Mouse (Mus musculus) adrenal gland, postnatal 36 days (tissue): ENCODE results near the gene Rb1. TPM values are rescaled to one million over a fixed set of nuclear protein-coding genes. Genes with fewer than 3 reads are reported as not detected.

Experiments used
- DNase-seq, 2 experiments: peaks; one replicate each; pipeline ENCODE4 v3.0.0; 2021; ENCODE audit warnings: mixed read lengths in 1 of 2
- microRNA-seq: library from miRNA; unstranded; fragments of <30 nt; microRNA quantifications from one replicate; pipeline ENCODE4 v1.2.0, GENCODE M21; 2021
- total RNA-seq, 2 experiments: library from RNA; stranded (reverse); gene quantifications; 2 replicates each; pipeline ENCODE4 v1.2.3; 2021

Rb1 gene
- total RNA-seq, 2 experiments from 2014 or later: 20.4 to 21.6 TPM

DNA sequence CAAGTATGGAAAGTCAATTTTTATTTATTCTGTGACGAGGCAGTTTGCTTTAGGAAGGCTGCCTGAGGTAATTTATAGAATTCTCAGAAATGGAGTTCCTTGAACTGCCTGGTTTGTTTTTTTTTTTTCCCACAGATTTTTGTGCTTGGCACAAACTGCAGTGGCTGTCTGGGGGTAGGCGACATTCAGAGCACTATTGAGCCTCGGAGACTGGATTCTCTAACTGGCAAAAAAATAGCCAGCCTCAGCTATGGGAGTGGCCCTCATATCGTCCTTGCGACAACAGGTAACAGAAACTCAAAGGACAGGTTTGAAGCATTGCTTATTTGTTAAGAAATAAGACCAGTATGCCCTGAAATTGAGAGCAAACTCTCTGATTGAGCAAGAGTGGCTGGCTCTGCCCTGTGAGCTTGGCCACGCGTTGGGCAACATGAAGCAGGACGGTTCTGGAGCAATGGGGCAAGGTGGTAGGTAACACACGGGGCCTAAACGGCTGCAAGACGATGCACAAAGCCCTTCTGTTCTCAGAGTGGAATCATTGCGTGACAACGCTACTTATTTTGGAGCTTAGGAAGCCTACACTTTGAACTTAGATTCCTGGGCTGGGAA is 163.3 kb downstream of the Rb1 start:
- peak; percentile 17 to 28 for DNase-seq

DNA sequence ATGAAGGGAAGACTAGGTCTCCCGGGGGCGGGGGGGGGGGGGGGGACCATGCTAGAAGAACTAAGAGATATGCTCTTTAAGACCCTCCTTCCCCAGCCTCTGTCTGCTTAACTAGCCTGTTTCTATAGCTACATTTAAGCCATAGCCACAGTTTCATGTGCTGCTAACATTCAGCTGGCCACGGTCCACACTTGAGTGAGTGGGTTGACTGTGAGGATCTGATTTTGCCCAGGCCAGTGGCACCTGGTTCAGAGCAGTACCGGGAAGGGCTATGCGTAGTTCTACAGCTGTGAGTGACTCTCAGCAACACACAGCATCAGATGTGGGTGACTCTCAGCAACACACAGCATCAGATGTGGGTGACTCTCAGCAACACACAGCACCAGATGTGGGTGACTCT is 164.3 kb downstream of the Rb1 start:
- DNase-seq: no peak

DNA sequence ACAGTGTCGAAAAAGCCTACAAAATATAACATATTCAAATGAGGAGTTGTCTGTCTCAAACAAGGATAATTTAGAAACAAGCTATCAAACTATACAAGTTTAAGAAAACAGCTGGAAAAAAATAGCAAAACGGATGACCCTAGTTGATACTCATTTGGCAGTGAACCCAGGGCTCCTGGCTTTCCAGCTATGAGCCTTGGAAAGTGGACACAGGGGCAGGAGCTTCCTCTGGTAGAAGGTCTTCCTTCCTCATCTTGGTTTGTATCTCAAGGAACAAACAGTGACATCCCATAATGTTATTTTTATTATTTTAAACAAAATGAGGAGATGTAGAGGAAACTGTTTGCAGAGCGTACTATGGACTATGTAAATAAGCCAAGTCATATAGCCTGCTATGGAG is 177.5 kb downstream of the Rb1 start:
- DNase-seq: peak in 1 of 2 experiments; percentile 21

DNA sequence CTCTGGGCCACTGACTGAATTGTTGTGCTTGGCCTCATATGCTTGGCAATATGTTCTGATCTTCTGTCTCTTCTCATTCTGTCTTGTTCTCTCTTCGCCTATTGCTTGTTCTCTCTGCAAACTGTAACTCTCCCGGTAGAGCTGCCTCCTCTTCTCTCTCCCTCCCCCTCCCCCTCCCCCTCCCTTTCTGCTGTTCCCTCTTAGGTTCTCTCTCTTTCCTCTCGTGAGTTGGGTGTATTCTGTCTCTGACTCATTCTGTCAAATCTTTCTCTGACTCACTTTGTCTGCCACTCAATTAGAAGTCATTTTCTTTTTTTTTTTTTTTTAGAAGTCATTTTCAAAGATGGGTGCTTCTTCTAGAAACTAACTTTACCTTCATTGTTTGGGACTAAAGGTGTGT is 178.9 kb downstream of the Rb1 start:
- no peak for DNase-seq

- no peak for DNase-seq
These were observed 180.1 kb downstream of the Rb1 start for GRCm38 (mm10) chr14:73145531-73145930.

DNA sequence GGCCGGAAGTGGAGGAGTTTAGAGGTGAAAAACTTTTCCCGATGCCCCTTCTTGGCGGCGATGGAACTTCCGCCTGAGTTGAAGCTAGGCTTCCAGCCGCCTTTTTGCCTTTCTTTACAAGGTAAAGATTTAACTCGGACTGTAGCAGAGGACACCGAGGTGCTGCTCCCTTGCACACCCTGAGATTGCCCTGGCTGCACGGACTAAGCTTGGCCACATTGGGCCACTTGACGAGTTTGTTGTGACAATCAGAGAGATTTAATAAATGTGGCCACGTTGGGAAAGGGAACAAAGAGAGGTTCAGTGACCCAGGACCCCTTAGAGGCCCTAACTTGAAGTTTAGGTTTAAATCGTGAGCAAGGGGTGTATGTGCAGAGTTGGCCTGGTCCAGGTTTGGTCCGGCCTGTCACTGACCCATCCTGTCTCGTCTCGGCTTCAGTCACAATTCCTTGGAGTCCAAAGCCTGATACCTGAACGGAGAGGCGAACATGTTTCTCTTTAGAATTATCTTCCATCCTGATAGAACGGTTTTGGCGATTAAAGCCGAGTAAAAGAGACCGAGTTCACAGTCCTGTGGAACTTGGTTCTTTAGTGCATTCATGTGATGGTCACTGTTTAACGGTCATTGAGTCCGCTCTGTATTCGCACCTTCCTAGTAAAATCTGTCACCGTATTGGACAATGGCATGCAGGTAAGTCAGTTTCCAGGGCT is 181.8 kb downstream of the Rb1 start:
- no peak for DNase-seq

DNA sequence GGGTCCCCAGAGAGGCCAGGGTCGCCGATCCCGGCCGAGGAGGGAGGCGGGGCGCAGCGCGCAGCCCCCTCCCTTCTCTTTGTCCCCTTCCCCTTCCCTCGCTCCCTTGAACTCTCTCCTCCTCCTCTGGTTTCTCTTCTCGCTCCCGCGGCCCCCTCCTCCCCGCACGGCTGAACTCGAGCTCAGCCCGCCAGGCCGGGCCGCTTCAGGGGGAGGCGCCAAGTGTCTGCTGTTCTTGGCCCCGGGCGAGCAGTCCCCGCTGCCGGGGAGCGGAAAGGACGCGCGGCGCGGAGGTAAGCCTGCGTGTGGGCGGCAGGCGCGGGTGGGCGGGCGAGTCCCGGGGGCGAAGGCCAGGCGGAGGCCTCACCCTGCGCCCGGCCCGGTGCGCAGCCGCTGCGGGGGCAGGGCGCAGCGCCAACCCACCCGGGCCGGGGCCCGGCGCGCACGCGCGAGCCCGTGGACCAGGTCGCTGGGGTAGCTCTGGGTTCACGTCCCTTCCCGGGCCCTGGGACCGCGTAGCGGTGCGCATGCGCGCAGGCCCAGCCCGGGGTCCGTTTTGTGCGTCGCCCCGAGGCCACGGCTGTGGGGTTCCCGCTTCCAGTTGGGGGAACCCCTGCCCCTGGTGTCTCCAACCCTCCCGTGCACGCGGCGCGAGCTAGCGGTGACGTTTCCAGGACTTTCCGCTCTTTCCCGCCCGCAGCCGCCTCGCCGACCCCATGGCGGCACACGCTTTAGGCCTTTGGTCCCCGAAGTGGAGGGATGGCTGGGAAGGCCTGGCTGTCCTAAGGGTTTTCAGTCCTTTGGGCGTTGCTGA is 182.5 kb downstream of the Rb1 start:
- DNase-seq: peak; percentile 87 to 93

- no peak for DNase-seq
These were observed 183.2 kb downstream of the Rb1 start for GRCm38 (mm10) chr14:73142421-73142895.

- no peak for DNase-seq
These were observed 183.8 kb downstream of the Rb1 start for GRCm38 (mm10) chr14:73141800-73142199.

GRCm38 (mm10) chr14:73139866-73140265 is 185.8 kb downstream of the Rb1 start:
- no peak for DNase-seq

DNA sequence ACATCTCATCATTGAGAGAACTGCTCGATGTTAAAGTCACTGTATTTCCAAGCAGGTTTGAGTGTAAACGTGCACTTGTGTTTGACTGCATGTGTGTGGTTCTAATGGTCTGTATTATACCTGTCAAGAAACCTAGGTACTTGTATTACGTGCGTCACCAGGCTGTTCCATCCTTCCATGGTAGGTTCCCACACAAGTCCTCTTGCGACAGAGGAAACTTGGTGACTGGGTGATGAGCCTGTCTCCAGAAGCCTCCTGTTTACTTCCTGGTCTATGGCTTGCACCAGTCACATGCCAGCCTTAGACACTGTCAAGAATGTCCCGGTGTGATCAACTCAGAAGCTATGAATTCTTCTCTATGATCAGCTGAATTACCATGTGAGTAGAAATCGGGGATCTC is 187.1 kb downstream of the Rb1 start:
- no peak for DNase-seq

DNA sequence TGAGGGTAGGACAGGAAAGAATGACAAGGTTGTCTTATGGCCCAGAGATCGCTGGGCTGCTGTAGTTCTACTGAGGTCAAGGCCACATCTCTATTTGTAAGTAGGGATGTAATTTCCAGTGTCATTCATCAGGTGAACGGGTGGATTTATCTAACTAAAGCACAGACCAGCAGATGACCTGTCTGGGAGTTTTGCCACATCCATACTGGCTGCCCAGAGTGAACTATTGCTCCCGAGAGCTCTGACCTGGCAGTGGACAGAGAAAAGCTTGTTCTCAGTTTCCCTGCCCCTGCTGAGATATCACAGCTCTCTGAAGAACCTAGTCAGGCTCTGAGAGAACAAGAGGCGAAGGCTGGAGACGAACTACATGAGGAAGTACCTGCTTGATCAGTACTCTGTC is 188.4 kb downstream of the Rb1 start:
- DNase-seq: no peak

Small RNAs within 50 kb of the gene (microRNA-seq; reads per million reads assigned to microRNA genes)
- not detected for gene Mir687

Other genes starting within 250 kb of the Rb1 start
- gene Rcbtb2, start 202.8 kb downstream of the Rb1 start, total RNA-seq: 10 to 100 TPM; 32.2 to 37.1 TPM
- gene Lpar6, start 87.9 kb downstream of the Rb1 start, total RNA-seq: 1 to 10 TPM; 4.2 to 5.1 TPM
- gene Itm2b, start 59.5 kb upstream of the Rb1 start, total RNA-seq: 1,000 to 10,000 TPM in 1 of 2 experiments, 100 to 1,000 TPM in 1; 995 to 1,086 TPM
- 10 to 100 TPM; 22.9 to 24.7 TPM for gene Med4, start 184.2 kb upstream of the Rb1 start, total RNA-seq
- gene Sucla2, start 199.5 kb upstream of the Rb1 start, total RNA-seq: 100 to 1,000 TPM; 346 to 377 TPM
- 1 to 10 TPM; 7.6 to 7.8 TPM for gene Nudt15, start 222.4 kb upstream of the Rb1 start, total RNA-seq